Mouse (Mus musculus) lung, embryonic 15.5 days (tissue): ENCODE results near the gene Mfsd6. TPM values are rescaled to one million over a fixed set of nuclear protein-coding genes. Genes with fewer than 3 reads are reported as not detected.

Experiments
- ATAC-seq: fragments of 200-750 bp; cut with Nextera tagmentation; 2 replicates; pipeline ENCODE4 v1.8.0; 2017; ENCODE audit warnings: moderate number of reproducible peaks, borderline replicate concordance; ENCODE audit not compliant: low FRiP score, low TSS enrichment; ENCODE audit errors: extremely low read depth
- H3K27ac ChIP-seq: fragments of 300-500 bp; sonication (generic); 2 replicates; pipeline ENCODE4 v1.5.1; 2015; ENCODE audit warnings: moderate library complexity, mild to moderate bottlenecking, inconsistent platforms
- H3K27me3 ChIP-seq: fragments of 300-500 bp; sonication (generic); 2 replicates; pipeline ENCODE4 v1.6.1; 2015; ENCODE audit warnings: inconsistent platforms
- H3K36me3 ChIP-seq: fragments of 300-500 bp; sonication (generic); 2 replicates; pipeline ENCODE4 v1.6.1; 2015; ENCODE audit warnings: inconsistent platforms
- H3K4me1 ChIP-seq: fragments of 300-500 bp; sonication (generic); 2 replicates; pipeline ENCODE4 v1.6.1; 2015; ENCODE audit warnings: inconsistent platforms
- H3K4me2 ChIP-seq: fragments of 300-500 bp; sonication (generic); 2 replicates; pipeline ENCODE4 v1.6.1; 2015; ENCODE audit warnings: inconsistent platforms, mild to moderate bottlenecking, moderate library complexity
- H3K4me3 ChIP-seq: fragments of 300-500 bp; sonication (generic); 2 replicates; pipeline ENCODE4 v1.5.1; 2015; ENCODE audit warnings: mild to moderate bottlenecking, inconsistent platforms
- H3K9ac ChIP-seq: fragments of 300-500 bp; sonication (generic); 2 replicates; pipeline ENCODE4 v1.6.1; 2015; ENCODE audit warnings: inconsistent platforms
- H3K9me3 ChIP-seq: fragments of 300-500 bp; sonication (generic); 2 replicates; pipeline ENCODE4 v1.6.1; 2016; ENCODE audit warnings: inconsistent platforms
- WGBS: fragments of 180-500 bp; shearing (Covaris S2); methylation state at CpG from one replicate; pipeline ENCODE4 v1.1.7; 2015; 5-methylcytosine and 5-hydroxymethylcytosine counted together
- polyA plus RNA-seq: library from polyadenylated mRNA; unstranded; fragments of >200 nt; fragmentation: Nextera tagmentation; extraction: Ambion mirVana; gene quantifications from 2 replicates; pipeline ENCODE4 v1.2.1, GENCODE M21; 2015

Gene Mfsd6
- polyA plus RNA-seq, 1 experiment from 2014 or later = 2.8 TPM

- Histone ChIP-seq H3K27me3 (no peaks in the 10 kb centered on the region), H3K4me1 (0 out of 2 replicates have a peak, but pooled peaks cover 5% of the 10 kb centered on the region), H3K4me3 (no peak overlapping the region), H3K9ac (no peak overlapping the region), H3K9me3 (no peaks in the 10 kb centered on the region), H3K27ac (no peak overlapping the region), H3K36me3 (no peaks in the 10 kb centered on the region), H3K4me2 (no peak overlapping the region)
- ATAC-seq = no peak
- 47% methylated on average over 2 of the region's 2 CpGs for WGBS
These were observed 67.0 kb downstream of the Mfsd6 start for GRCm38 (mm10) chr1:52660278-52660677.

- 80% methylated on average over 7 of the region's 7 CpGs for WGBS
- Histone ChIP-seq H3K4me2 (no peak overlapping the region), H3K36me3 (no peaks in the 10 kb centered on the region), H3K4me3 (no peak overlapping the region), H3K9me3 (no peaks in the 10 kb centered on the region), H3K4me1 (0 out of 2 replicates have a peak, but pooled peaks cover 7% of the 10 kb centered on the region), H3K9ac (no peak overlapping the region), H3K27me3 (no peaks in the 10 kb centered on the region), H3K27ac (no peak overlapping the region)
- ATAC-seq = no peak
These were observed 69.1 kb downstream of the Mfsd6 start for GRCm38 (mm10) chr1:52658160-52658559.

DNA sequence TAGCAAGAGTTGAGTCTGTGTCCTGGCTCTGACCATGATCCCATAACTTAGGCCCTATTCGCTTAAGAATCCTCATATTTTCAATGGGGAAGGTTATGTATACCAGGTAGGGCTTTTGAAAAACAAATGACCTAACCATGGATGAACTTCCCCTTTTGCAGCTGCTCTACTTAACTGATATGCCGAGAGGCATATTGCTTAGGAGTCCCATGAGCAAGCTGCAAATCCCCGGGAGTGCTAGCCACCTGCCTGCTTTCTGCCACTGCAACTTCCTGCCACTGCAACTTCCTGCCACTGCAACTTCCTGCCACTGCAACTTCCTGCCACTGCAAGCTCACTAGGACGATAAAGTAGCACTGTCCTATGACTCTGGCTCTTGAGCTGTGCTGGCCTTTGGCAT lies 72.1 kb downstream of the Mfsd6 start:
- Histone ChIP-seq H3K9me3 (no peaks in the 10 kb centered on the region), H3K9ac (no peak overlapping the region), H3K4me3 (no peak overlapping the region), H3K4me1 (peaks cover 9% of the 10 kb centered on the region; the same call in 1 of the 2 replicates), H3K36me3 (0 out of 2 replicates have a peak, but pooled peaks cover 2% of the 10 kb centered on the region), H3K27me3 (no peaks in the 10 kb centered on the region), H3K4me2 (no peak overlapping the region), H3K27ac (no peak overlapping the region)
- WGBS = 69% methylated on average over 4 of the region's 4 CpGs
- ATAC-seq = no peak

GRCm38 (mm10) chr1:52653366-52653765 lies 73.9 kb downstream of the Mfsd6 start:
- 67% methylated on average over 1 of the region's 1 CpGs for WGBS
- H3K27ac ChIP-seq = no peak overlapping the region
- no peak overlapping the region for H3K9ac ChIP-seq
- H3K9me3 ChIP-seq = no peaks in the 10 kb centered on the region
- H3K4me2 ChIP-seq = no peak overlapping the region
- ATAC-seq = no peak
- H3K4me1 ChIP-seq = peaks cover 9% of the 10 kb centered on the region; the same call in 1 of the 2 replicates
- 0 out of 2 replicates have a peak, but pooled peaks cover 7% of the 10 kb centered on the region for H3K36me3 ChIP-seq
- H3K4me3 ChIP-seq = no peak overlapping the region
- no peaks in the 10 kb centered on the region for H3K27me3 ChIP-seq

GRCm38 (mm10) chr1:52652601-52653253 lies 74.5 kb downstream of the Mfsd6 start:
- Histone ChIP-seq H3K4me2 (no peak overlapping the region), H3K36me3 (0 out of 2 replicates have a peak, but pooled peaks cover 7% of the 10 kb centered on the region), H3K27me3 (no peaks in the 10 kb centered on the region), H3K9ac (no peak overlapping the region), H3K27ac (no peak overlapping the region), H3K4me1 (peaks cover 9% of the 10 kb centered on the region; the same call in 1 of the 2 replicates), H3K4me3 (no peak overlapping the region), H3K9me3 (no peaks in the 10 kb centered on the region)
- 48% methylated on average over 3 of the region's 3 CpGs for WGBS
- ATAC-seq = no peak; the same call in 1 of the 2 replicates

GRCm38 (mm10) chr1:52650066-52650465 lies 77.2 kb downstream of the Mfsd6 start:
- H3K27me3 ChIP-seq = no peaks in the 10 kb centered on the region
- no peak overlapping the region for H3K27ac ChIP-seq
- H3K36me3 ChIP-seq = 0 out of 2 replicates have a peak, but pooled peaks cover 7% of the 10 kb centered on the region
- 84% methylated on average over 5 of the region's 5 CpGs for WGBS
- no peak overlapping the region for H3K4me2 ChIP-seq
- no peaks in the 10 kb centered on the region for H3K9me3 ChIP-seq
- no peak overlapping the region for H3K9ac ChIP-seq
- peaks cover 9% of the 10 kb centered on the region; the same call in 1 of the 2 replicates for H3K4me1 ChIP-seq
- ATAC-seq = no peak
- H3K4me3 ChIP-seq = no peak overlapping the region

DNA sequence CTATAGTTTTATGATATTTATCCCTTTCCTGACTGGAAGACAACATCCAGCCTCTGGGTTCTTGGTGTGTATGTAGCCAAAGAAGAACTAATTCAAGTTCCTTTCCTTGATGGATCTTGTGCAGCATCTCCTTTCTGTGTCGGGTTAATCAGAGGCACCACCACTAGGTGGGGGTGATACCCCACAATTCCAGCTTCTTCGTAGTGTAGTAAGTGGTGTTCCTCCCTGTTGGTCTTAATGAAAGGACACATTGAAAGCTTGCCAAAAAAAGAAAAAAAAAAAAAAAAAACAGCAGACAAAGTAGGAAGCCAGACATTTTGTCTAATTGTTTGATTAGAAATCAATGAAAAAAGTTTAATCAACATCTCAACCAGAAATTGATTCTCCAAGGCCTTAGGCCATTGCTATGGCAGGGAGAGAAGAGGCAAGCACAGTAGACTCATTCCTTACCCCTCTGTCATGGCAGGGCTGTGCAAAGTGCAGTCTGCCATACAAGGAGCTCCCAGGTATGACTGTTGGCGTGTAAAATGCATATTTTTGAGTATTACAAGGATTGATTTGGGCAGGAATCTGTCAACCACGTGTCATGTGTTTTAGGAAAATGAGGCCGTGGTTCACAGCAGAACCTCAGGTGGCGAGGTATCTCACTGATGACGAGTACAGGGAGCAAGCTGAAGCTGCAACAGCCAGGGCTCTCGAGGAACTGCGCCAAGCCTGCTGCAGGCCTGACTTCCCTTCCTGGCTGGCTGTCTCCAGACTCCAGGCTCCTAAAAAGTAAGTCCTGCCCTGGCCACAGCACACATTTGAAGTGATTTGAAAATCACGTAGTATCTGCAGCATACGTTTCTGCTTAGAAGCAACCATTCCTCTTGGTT lies 78.9 kb downstream of the Mfsd6 start:
- H3K9ac ChIP-seq = no peak overlapping the region
- no peak overlapping the region for H3K4me2 ChIP-seq
- ATAC-seq = no peak
- H3K27me3 ChIP-seq = no peaks in the 10 kb centered on the region
- 0 out of 2 replicates have a peak, but pooled peaks cover 7% of the 10 kb centered on the region for H3K36me3 ChIP-seq
- H3K4me3 ChIP-seq = no peak overlapping the region
- no peaks in the 10 kb centered on the region for H3K9me3 ChIP-seq
- no peak overlapping the region for H3K27ac ChIP-seq
- peaks cover 9% of the 10 kb centered on the region; the same call in 1 of the 2 replicates for H3K4me1 ChIP-seq
- WGBS = 76% methylated on average over 11 of the region's 11 CpGs

GRCm38 (mm10) chr1:52640736-52641135 lies 86.5 kb downstream of the Mfsd6 start:
- Histone ChIP-seq H3K27me3 (no peaks in the 10 kb centered on the region), H3K36me3 (peaks cover 7% of the 10 kb centered on the region; the same call in 1 of the 2 replicates), H3K4me2 (no peak overlapping the region), H3K27ac (no peak overlapping the region), H3K9ac (no peak overlapping the region), H3K4me1 (no peaks in the 10 kb centered on the region), H3K9me3 (no peaks in the 10 kb centered on the region), H3K4me3 (no peak overlapping the region)
- no peak for ATAC-seq
- WGBS = 74% methylated on average over 4 of the region's 4 CpGs

DNA sequence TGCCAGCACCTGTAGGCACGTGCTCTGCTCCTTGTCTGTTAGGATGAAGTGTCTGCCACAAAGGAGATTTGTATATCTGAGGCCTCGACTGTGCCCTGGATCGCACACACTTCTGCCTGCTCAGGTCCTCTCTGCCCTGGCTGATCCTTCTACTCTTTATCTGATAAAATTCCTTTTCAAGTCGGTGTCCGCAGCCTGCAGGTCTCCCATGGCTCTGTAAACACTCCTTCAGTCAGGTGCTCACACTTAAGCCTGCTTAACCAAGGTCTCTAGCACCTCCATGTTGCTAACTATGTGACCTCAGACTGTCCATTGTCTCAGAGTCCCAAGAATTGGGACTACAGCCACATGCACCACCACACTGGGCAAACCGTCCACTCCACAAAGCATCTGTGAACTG lies 87.0 kb downstream of the Mfsd6 start:
- H3K27me3 ChIP-seq = no peaks in the 10 kb centered on the region
- H3K4me2 ChIP-seq = no peak overlapping the region
- ATAC-seq = no peak
- no peaks in the 10 kb centered on the region for H3K4me1 ChIP-seq
- no peak overlapping the region for H3K4me3 ChIP-seq
- no peak overlapping the region for H3K27ac ChIP-seq
- H3K9me3 ChIP-seq = no peaks in the 10 kb centered on the region
- H3K9ac ChIP-seq = no peak overlapping the region
- WGBS = 44% methylated on average over 6 of the region's 6 CpGs
- H3K36me3 ChIP-seq = peaks cover 7% of the 10 kb centered on the region; the same call in 1 of the 2 replicates

GRCm38 (mm10) chr1:52639090-52639489 lies 88.2 kb downstream of the Mfsd6 start:
- no peaks in the 10 kb centered on the region for H3K27me3 ChIP-seq
- no peaks in the 10 kb centered on the region for H3K9me3 ChIP-seq
- H3K4me2 ChIP-seq = no peak overlapping the region
- H3K9ac ChIP-seq = no peak overlapping the region
- no peak overlapping the region for H3K4me3 ChIP-seq
- H3K36me3 ChIP-seq = peaks cover 7% of the 10 kb centered on the region; the same call in 1 of the 2 replicates
- 83% methylated on average over 7 of the region's 7 CpGs for WGBS
- H3K4me1 ChIP-seq = no peaks in the 10 kb centered on the region
- ATAC-seq = no peak
- no peak overlapping the region for H3K27ac ChIP-seq

DNA sequence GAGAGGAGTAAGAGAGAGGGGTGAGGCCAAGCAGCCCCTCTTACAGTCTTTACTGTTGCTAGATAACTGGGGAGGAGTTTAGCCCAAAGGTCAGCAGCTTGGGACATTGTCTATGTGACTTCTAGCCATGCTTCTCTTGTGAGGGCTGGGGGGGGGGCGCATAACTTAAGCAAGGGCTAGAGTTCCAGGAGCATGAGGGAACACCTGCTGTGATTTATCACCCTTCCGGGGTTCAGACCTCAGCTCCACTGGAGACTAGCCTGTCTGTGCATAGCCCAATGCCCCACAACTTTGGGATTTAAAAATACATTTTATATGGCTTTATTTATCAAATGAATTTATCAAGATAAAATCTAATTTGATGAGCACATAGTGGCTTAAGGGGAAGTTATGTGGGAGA lies 89.2 kb downstream of the Mfsd6 start:
- no peaks in the 10 kb centered on the region for H3K9me3 ChIP-seq
- WGBS = 85% methylated on average over 2 of the region's 2 CpGs
- H3K4me3 ChIP-seq = no peak overlapping the region
- H3K27me3 ChIP-seq = no peaks in the 10 kb centered on the region
- ATAC-seq = no peak
- no peak overlapping the region for H3K27ac ChIP-seq
- H3K9ac ChIP-seq = no peak overlapping the region
- H3K36me3 ChIP-seq = peaks cover 7% of the 10 kb centered on the region; the same call in 1 of the 2 replicates
- H3K4me1 ChIP-seq = no peaks in the 10 kb centered on the region
- H3K4me2 ChIP-seq = no peak overlapping the region

DNA sequence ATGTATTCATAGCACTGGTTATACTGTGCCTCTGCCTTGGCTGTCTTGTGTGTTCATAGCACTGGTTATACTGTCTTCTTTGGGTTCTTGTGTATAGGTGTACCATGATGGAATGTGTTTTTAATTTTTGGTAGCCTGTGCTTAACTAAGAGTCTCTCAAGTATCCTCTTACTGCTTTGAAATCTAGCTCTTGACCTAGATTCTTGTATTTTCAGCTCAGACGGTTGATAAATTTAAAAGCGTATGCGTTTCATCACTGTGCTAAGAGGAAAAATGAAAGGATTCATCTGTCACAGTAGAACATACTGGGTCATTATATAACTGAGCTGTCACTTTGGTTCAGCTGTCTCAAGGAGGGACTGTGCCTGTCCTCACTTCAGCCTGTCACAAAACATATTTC lies 91.3 kb downstream of the Mfsd6 start:
- H3K9me3 ChIP-seq = no peaks in the 10 kb centered on the region
- no peak overlapping the region for H3K27ac ChIP-seq
- H3K36me3 ChIP-seq = peaks cover 7% of the 10 kb centered on the region; the same call in 1 of the 2 replicates
- H3K4me2 ChIP-seq = no peak overlapping the region
- 69% methylated on average over 3 of the region's 3 CpGs for WGBS
- no peak overlapping the region for H3K4me3 ChIP-seq
- ATAC-seq = no peak
- no peak overlapping the region for H3K9ac ChIP-seq
- H3K27me3 ChIP-seq = no peaks in the 10 kb centered on the region
- peaks cover 9% of the 10 kb centered on the region for H3K4me1 ChIP-seq
